Mouse (Mus musculus): ENCODE measurements around the gene Foxn2.

- TF ChIP-seq CTCF (IDR thresholded peaks at IDR 0.05; ENCODE audit: control insufficient read depth, insufficient read depth, insufficient replicate concordance, low read depth, low read length) (no peak), POLR2A (IDR thresholded peaks at IDR 0.05; ENCODE audit: control insufficient read depth, low read depth, low read length) (no peak)
Measured at GRCm38 (mm10) chr17:88398090-88398489, 42.4 kb upstream of the Foxn2 start.
